Mouse (Mus musculus) heart, embryonic 14.5 days (tissue): ENCODE measurements around the gene Fh1. TPM values are rescaled to one million over a fixed set of nuclear protein-coding genes. Genes with fewer than 3 reads are reported as not detected.

Experiments used
- ATAC-seq: fragments of 200-750 bp; cut with Nextera tagmentation; 2 replicates; pipeline ENCODE4 v1.8.0; 2017; ENCODE audit warnings: low read depth, moderate TSS enrichment; ENCODE audit not compliant: insufficient number of reproducible peaks, insufficient read depth, low FRiP score
- H3K27ac ChIP-seq, 2 experiments: fragments of 200-500 bp in 1 of 2; fragments of 300-500 bp in 1 of 2; sonication (generic) in 1 of 2; replicated peaks in 1 of 2; 2 replicates each; pipeline ENCODE4 v1.5.1; 2012 to 2014; ENCODE audit warnings: low read depth in 2 of 2, low read length in 2 of 2, control low read depth in 1 of 2, mild to moderate bottlenecking in 1 of 2, mixed read lengths in 1 of 2; ENCODE audit not compliant: control insufficient read depth in 1 of 2, insufficient read depth in 1 of 2
- H3K27me3 ChIP-seq: fragments of 300-500 bp; sonication (generic); 2 replicates; pipeline ENCODE4 v1.6.1; 2014; ENCODE audit warnings: mild to moderate bottlenecking, low read length, control low read depth; ENCODE audit not compliant: control insufficient read depth, insufficient read depth
- H3K36me3 ChIP-seq: fragments of 300-500 bp; sonication (generic); 2 replicates; pipeline ENCODE4 v1.6.1; 2014; ENCODE audit warnings: mild to moderate bottlenecking, control low read depth, low read length, mixed read lengths; ENCODE audit not compliant: control insufficient read depth, insufficient read depth
- H3K4me1 ChIP-seq, 2 experiments: fragments of 200-500 bp in 1 of 2; fragments of 300-500 bp in 1 of 2; sonication (generic) in 1 of 2; 2 replicates each; pipeline ENCODE4 v1.6.1; 2012 to 2014; ENCODE audit warnings: low read length in 2 of 2, control low read depth in 1 of 2, mixed read lengths in 1 of 2; ENCODE audit not compliant: control insufficient read depth in 2 of 2, insufficient read depth in 2 of 2
- H3K4me2 ChIP-seq: fragments of 300-500 bp; sonication (generic); 2 replicates; pipeline ENCODE4 v1.6.1; 2014; ENCODE audit warnings: mild to moderate bottlenecking, low read length
- H3K4me3 ChIP-seq, 2 experiments: fragments of 200-500 bp in 1 of 2; fragments of 300-500 bp in 1 of 2; sonication (generic) in 1 of 2; 2 replicates each; pipeline ENCODE4 v1.5.1; 2012 to 2014; ENCODE audit warnings: low read length in 2 of 2, mild to moderate bottlenecking in 2 of 2, control low read depth in 1 of 2, low read depth in 1 of 2, moderate library complexity in 1 of 2; ENCODE audit not compliant: control insufficient read depth in 1 of 2, insufficient read depth in 1 of 2
- H3K9ac ChIP-seq: fragments of 300-500 bp; sonication (generic); 2 replicates; pipeline ENCODE4 v1.6.1; 2014; ENCODE audit warnings: mild to moderate bottlenecking, low read length
- H3K9me3 ChIP-seq: fragments of 300-500 bp; sonication (generic); 2 replicates; pipeline ENCODE4 v1.6.1; 2016; ENCODE audit warnings: low read length, control low read depth; ENCODE audit not compliant: control insufficient read depth
- WGBS: fragments of 180-500 bp; shearing (Covaris S2); extraction: QIAGEN DNeasy Blood & Tissue Kit; methylation state at CpG from one replicate; pipeline ENCODE4 v1.1.7; 2014; 5-methylcytosine and 5-hydroxymethylcytosine counted together
- polyA plus RNA-seq: library from polyadenylated mRNA; unstranded; fragments of >200 nt; fragmentation: Nextera tagmentation; extraction: Ambion mirVana; gene quantifications from 2 replicates; pipeline ENCODE4 v1.2.1, GENCODE M21; 2014

Gene Fh1
- polyA plus RNA-seq, 1 experiment from 2014 or later: 312 TPM

DNA sequence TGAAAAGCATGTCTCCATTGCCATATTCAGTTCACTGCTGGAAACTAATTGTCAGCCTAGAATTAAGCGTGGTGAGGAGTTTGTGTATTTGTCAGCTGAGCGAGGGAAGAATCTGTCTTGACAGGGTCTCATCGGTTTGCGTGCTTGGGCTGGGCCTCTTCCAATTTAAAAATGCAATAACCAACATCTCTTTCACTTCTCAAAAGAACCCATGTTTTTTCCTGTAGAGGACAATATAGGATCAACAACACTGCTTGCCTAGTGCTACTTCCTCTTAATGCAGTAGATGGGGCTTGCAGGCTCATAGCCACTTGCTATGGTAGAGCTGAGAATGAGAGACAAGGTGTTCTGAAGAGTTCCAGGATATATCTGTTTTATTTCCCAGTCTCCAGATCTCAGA lies 34.5 kb upstream of the Fh1 start:
- no peak overlapping the region for H3K4me2 ChIP-seq
- H3K9ac ChIP-seq: no peak overlapping the region
- no peak overlapping the region for H3K27ac ChIP-seq
- H3K4me3 ChIP-seq: no peak overlapping the region
- H3K4me1 ChIP-seq: no peaks in the 10 kb centered on the region
- no peak for ATAC-seq
- H3K27me3 ChIP-seq: no peaks in the 10 kb centered on the region
- H3K36me3 ChIP-seq: peaks cover 14% of the 10 kb centered on the region
- no peaks in the 10 kb centered on the region for H3K9me3 ChIP-seq
- WGBS: 89% methylated on average over 4 of the region's 4 CpGs

- Histone ChIP-seq H3K27me3 (no peaks in the 10 kb centered on the region), H3K4me1 (no peaks in the 10 kb centered on the region)
- 85% methylated on average over 4 of the region's 4 CpGs for WGBS
Measured at GRCm38 (mm10) chr1:175648615-175649014, 23.2 kb upstream of the Fh1 start.

DNA sequence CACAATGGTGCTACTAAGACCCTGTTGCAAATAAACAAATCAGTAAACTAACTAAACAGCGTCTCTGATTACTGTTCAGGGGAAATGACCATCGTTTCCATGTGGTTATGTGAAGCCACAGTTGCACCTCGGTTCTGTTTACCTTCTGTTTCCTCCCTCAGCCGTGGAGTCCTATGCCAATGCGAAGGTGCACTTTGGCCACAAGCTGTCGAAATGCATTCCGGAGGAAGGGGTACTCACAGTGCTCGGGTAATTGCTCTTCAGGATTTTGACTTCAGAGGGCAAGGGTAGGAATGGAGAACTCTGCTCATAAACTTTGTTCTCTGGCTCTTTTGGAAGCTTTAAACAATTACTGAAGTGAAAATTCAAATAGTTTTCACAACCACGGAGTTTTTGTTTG lies 21.5 kb upstream of the Fh1 start:
- H3K9me3 ChIP-seq: no peaks in the 10 kb centered on the region
- H3K9ac ChIP-seq: no peak overlapping the region
- H3K4me2 ChIP-seq: no peak overlapping the region
- H3K4me3 ChIP-seq: no peak overlapping the region
- H3K27me3 ChIP-seq: no peaks in the 10 kb centered on the region
- no peak overlapping the region for H3K27ac ChIP-seq
- no peaks in the 10 kb centered on the region for H3K4me1 ChIP-seq
- H3K36me3 ChIP-seq: no peaks in the 10 kb centered on the region
- ATAC-seq: no peak
- WGBS: 69% methylated on average over 9 of the region's 9 CpGs

More at GRCm38 (mm10) chr1:175648615-175649014, 23.2 kb upstream of the Fh1 start:
- Histone ChIP-seq H3K4me2 (no peak overlapping the region), H3K27ac (no peak overlapping the region), H3K4me3 (no peak overlapping the region), H3K36me3 (no peaks in the 10 kb centered on the region), H3K9ac (no peak overlapping the region), H3K9me3 (no peaks in the 10 kb centered on the region)
- ATAC-seq: no peak

GRCm38 (mm10) chr1:175643496-175644265 lies 18.2 kb upstream of the Fh1 start:
- ATAC-seq: no peak
- no peak overlapping the region for H3K4me3 ChIP-seq
- H3K9me3 ChIP-seq: no peaks in the 10 kb centered on the region
- 57% methylated on average over 5 of the region's 5 CpGs for WGBS
- H3K4me1 ChIP-seq: no peaks in the 10 kb centered on the region
- H3K27me3 ChIP-seq: no peaks in the 10 kb centered on the region
- no peaks in the 10 kb centered on the region for H3K36me3 ChIP-seq
- no peak overlapping the region for H3K27ac ChIP-seq
- H3K4me2 ChIP-seq: no peak overlapping the region
- no peak overlapping the region for H3K9ac ChIP-seq

- H3K36me3 ChIP-seq: no peaks in the 10 kb centered on the region
- no peak overlapping the region for H3K27ac ChIP-seq
- no peak overlapping the region for H3K4me2 ChIP-seq
- no peaks in the 10 kb centered on the region for H3K27me3 ChIP-seq
- H3K4me3 ChIP-seq: no peak overlapping the region
- H3K9me3 ChIP-seq: no peaks in the 10 kb centered on the region
- H3K4me1 ChIP-seq: no peaks in the 10 kb centered on the region
- no peak for ATAC-seq
- WGBS: 74% methylated on average over 6 of the region's 6 CpGs
- H3K9ac ChIP-seq: no peak overlapping the region
Measured at GRCm38 (mm10) chr1:175640435-175641150, 15.2 kb upstream of the Fh1 start.

DNA sequence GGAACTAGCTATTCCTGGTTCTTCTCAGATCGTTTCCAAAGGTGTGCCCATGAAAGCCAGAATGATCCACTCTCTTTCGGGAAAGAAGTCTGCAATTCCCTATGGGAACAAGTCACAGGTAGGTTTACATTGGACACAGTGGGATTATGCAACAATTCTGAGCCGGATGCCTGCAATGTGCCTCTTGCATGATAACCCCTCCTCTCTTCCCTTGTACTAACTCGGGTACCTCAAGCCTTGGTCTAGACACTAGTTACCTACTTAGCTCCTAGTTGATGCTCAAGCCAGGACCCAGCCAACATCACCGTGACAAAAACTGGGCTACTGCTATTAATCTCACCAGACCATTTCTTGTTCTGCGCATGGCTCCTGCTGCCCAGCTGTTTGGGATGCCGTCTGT lies 13.6 kb upstream of the Fh1 start:
- Histone ChIP-seq H3K27me3 (no peaks in the 10 kb centered on the region), H3K36me3 (no peaks in the 10 kb centered on the region), H3K4me2 (no peak overlapping the region), H3K4me1 (no peaks in the 10 kb centered on the region), H3K4me3 (no peak overlapping the region), H3K9me3 (no peaks in the 10 kb centered on the region), H3K27ac (no peak overlapping the region), H3K9ac (no peak overlapping the region)
- no peak for ATAC-seq
- 84% methylated on average over 7 of the region's 7 CpGs for WGBS

DNA sequence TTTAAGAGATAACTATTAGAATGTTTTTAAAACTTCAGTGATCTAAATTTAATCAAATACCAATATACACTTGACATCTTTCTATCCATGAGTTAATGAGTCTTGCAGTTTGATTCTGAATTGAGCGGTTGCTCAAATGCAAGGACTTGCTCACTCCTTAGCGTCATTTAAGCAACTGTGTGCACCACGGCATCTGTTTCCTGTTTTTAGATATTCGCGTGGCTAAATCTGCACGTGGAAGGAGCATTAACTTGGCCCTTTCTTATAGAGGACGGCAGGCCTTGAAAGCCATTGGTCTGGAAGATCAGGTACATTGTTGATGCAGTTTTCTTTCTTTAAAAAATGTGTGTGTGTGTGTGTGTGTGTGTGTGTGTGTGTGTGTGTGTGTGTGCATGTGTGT lies 12.2 kb upstream of the Fh1 start:
- Histone ChIP-seq H3K27ac (no peak overlapping the region), H3K27me3 (no peaks in the 10 kb centered on the region), H3K4me1 (no peaks in the 10 kb centered on the region), H3K4me2 (no peak overlapping the region), H3K36me3 (no peaks in the 10 kb centered on the region), H3K9ac (no peak overlapping the region), H3K9me3 (no peaks in the 10 kb centered on the region), H3K4me3 (no peak overlapping the region)
- ATAC-seq: no peak
- 72% methylated on average over 7 of the region's 7 CpGs for WGBS
